ENCODE assay signal across 28 mouse cellular contexts in genomic region chr4:132169761-132170160, GRCm38 (mm10). TPM values are rescaled to one million over a fixed set of nuclear protein-coding genes. Genes with fewer than 3 reads are reported as not detected.
"Had no signal": no experiment of that assay in that cellular context is flagged by ENCODE, and none has a peak within 500 bp of the region (broad histone marks: within the 10 kb centered on the region; RNA-seq: fewer than 3 reads in every experiment).

No protein-coding gene starts in this region.

- DNase-seq: gastrocnemius, adult 2 months; gastrocnemius, postnatal 10 days; gastrocnemius, postnatal 25 days; heart, adult 2 months; heart, postnatal 10 days; heart, postnatal 4 days; kidney, adult 11 months; kidney, adult 2 months; kidney, adult 9 months; kidney, postnatal 14 days; kidney, postnatal 36 days; left cerebral cortex, postnatal 4 days had no signal

- H3K9ac ChIP-seq: heart, embryonic 12.5 days; hindbrain, embryonic 13.5 days; hindbrain, embryonic 15.5 days; kidney, embryonic 15.5 days; limb, embryonic 13.5 days; limb, embryonic 15.5 days; liver, embryonic 12.5 days; liver, embryonic 14.5 days had no signal

- H3K36me3 ChIP-seq: heart, embryonic 10.5 days; heart, embryonic 12.5 days; hindbrain, embryonic 10.5 days; hindbrain, embryonic 13.5 days; hindbrain, embryonic 15.5 days; kidney, embryonic 15.5 days; limb, embryonic 13.5 days; limb, embryonic 15.5 days; liver, embryonic 12.5 days had no signal

- H3K9me3 ChIP-seq: heart, embryonic 10.5 days; hindbrain, embryonic 10.5 days; hindbrain, embryonic 13.5 days; hindbrain, embryonic 15.5 days; kidney, embryonic 15.5 days; limb, embryonic 15.5 days; liver, embryonic 12.5 days had no signal

- H3K4me1 ChIP-seq: liver, embryonic 12.5 days had no signal

- H3K4me2 ChIP-seq: heart, embryonic 12.5 days; hindbrain, embryonic 13.5 days; hindbrain, embryonic 15.5 days; kidney, embryonic 15.5 days; limb, embryonic 13.5 days; limb, embryonic 15.5 days; liver, embryonic 12.5 days had no signal

- H3K27ac ChIP-seq: gastrocnemius, adult 2 months; heart, adult 2 months; heart, embryonic 10.5 days; hindbrain, embryonic 10.5 days; hindbrain, embryonic 13.5 days; hindbrain, embryonic 15.5 days; hindbrain, postnatal 0 days; kidney, embryonic 15.5 days; kidney, postnatal 0 days; limb, embryonic 13.5 days; limb, embryonic 15.5 days; liver, embryonic 12.5 days; liver, embryonic 14.5 days had no signal

- H3K27me3 ChIP-seq: heart, embryonic 12.5 days; hindbrain, embryonic 13.5 days; hindbrain, embryonic 15.5 days; kidney, embryonic 15.5 days; limb, embryonic 13.5 days; limb, embryonic 15.5 days had no signal

- ATAC-seq: forebrain, embryonic 16.5 days; hindbrain, postnatal 0 days; intestine, embryonic 16.5 days; liver, embryonic 12.5 days had no signal

- H3K4me3 ChIP-seq: gastrocnemius, adult 2 months; heart, adult 2 months; heart, embryonic 10.5 days; heart, embryonic 12.5 days; hindbrain, embryonic 10.5 days; hindbrain, embryonic 13.5 days; hindbrain, embryonic 15.5 days; kidney, embryonic 15.5 days; limb, embryonic 13.5 days; limb, embryonic 15.5 days; liver, embryonic 12.5 days had no signal

RNA-seq across cellular contexts. Expression of gene Oprd1, which starts 25.5 kb away (rescaled TPM):
- total RNA-seq: gastrocnemius, adult 2 months; gastrocnemius, postnatal 10 days; gastrocnemius, postnatal 25 days; granulocyte monocyte progenitor cell, adult 5-6 weeks; liver, adult 2 months had no signal
- polyA plus RNA-seq: liver, adult 2 months had no signal
